Mouse (Mus musculus) lung, embryonic 14.5 days (tissue): ENCODE data around the gene Fabp7. TPM values are rescaled to one million over a fixed set of nuclear protein-coding genes. Genes with fewer than 3 reads are reported as not detected.

Experiments
- ATAC-seq: fragments of 200-750 bp; cut with Nextera tagmentation; 2 replicates; pipeline ENCODE4 v1.8.0; 2017; ENCODE audit warnings: mild to moderate bottlenecking, moderate TSS enrichment, moderate library complexity; ENCODE audit not compliant: insufficient read depth
- DNase-seq: peaks from one replicate; pipeline ENCODE4 v3.0.0-alpha.2; 2015
- H3K27ac ChIP-seq: fragments of 300-500 bp; sonication (generic); 2 replicates; pipeline ENCODE4 v1.5.1; 2014; ENCODE audit warnings: low read depth, mild to moderate bottlenecking, moderate library complexity
- H3K27me3 ChIP-seq: fragments of 300-500 bp; sonication (generic); 2 replicates; pipeline ENCODE4 v1.6.1; 2014; ENCODE audit warnings: low read length, control low read depth; ENCODE audit not compliant: insufficient read depth
- H3K36me3 ChIP-seq: fragments of 300-500 bp; sonication (generic); 2 replicates; pipeline ENCODE4 v1.6.1; 2014; ENCODE audit warnings: control low read depth; ENCODE audit not compliant: insufficient read depth
- H3K4me1 ChIP-seq: fragments of 300-500 bp; sonication (generic); 2 replicates; pipeline ENCODE4 v1.6.1; 2014; ENCODE audit warnings: antibody characterized with exemption, control low read depth; ENCODE audit not compliant: insufficient read depth
- H3K4me2 ChIP-seq: fragments of 300-500 bp; sonication (generic); 2 replicates; pipeline ENCODE4 v1.6.1; 2014; ENCODE audit warnings: mild to moderate bottlenecking
- H3K4me3 ChIP-seq: fragments of 300-500 bp; sonication (generic); 2 replicates; pipeline ENCODE4 v1.5.1; 2014; ENCODE audit warnings: low read depth, low read length
- H3K9ac ChIP-seq: fragments of 300-500 bp; sonication (generic); 2 replicates; pipeline ENCODE4 v1.6.1; 2014
- H3K9me3 ChIP-seq: fragments of 300-500 bp; sonication (generic); 2 replicates; pipeline ENCODE4 v1.6.1; 2016; ENCODE audit warnings: low read depth, low read length, control low read depth
- CTCF ChIP-seq: IDR thresholded peaks from 2 replicates; pipeline ENCODE4 v1.5.1; 2016; ENCODE audit warnings: antibody characterized with exemption, low read depth
- WGBS: fragments of 180-500 bp; shearing (Covaris S2); extraction: QIAGEN DNeasy Blood & Tissue Kit; methylation state at CpG from one replicate; pipeline ENCODE4 v1.1.7; 2014; 5-methylcytosine and 5-hydroxymethylcytosine counted together
- polyA plus RNA-seq: library from polyadenylated mRNA; unstranded; fragments of >200 nt; fragmentation: Nextera tagmentation; extraction: Ambion mirVana; gene quantifications from 2 replicates; pipeline ENCODE4 v1.2.1, GENCODE M21; 2014

Fabp7 gene
- polyA plus RNA-seq, 1 experiment from 2014 or later: 9.2 TPM

- H3K4me2 ChIP-seq: peak overlapping the region; percentile 95
- no peak overlapping the region for H3K27ac ChIP-seq
- 40% methylated on average over 4 of the region's 4 CpGs for WGBS
- peak; percentile 57 for DNase-seq
- 0 out of 2 replicates have a peak, but pooled peaks cover 6% of the 10 kb centered on the region for H3K4me1 ChIP-seq
- peak; percentile 48 for TF ChIP-seq CTCF
- H3K36me3 ChIP-seq: no peaks in the 10 kb centered on the region
- peak overlapping the region; percentile 61; the same call in 1 of the 2 replicates for H3K4me3 ChIP-seq
- H3K9ac ChIP-seq: no peak overlapping the region
- ATAC-seq: peak; percentile 37; the same call in 1 of the 2 replicates
- no peaks in the 10 kb centered on the region for H3K27me3 ChIP-seq
- H3K9me3 ChIP-seq: no peaks in the 10 kb centered on the region; the same call in 1 of the 2 replicates
Measured at GRCm38 (mm10) chr10:57796057-57796456, 11.4 kb downstream of the Fabp7 start.

- H3K27me3 ChIP-seq: no peaks in the 10 kb centered on the region
- no peaks in the 10 kb centered on the region for H3K9me3 ChIP-seq
- no peak overlapping the region for H3K4me3 ChIP-seq
- no peak for TF ChIP-seq CTCF
- no peaks in the 10 kb centered on the region for H3K36me3 ChIP-seq
- no peak overlapping the region for H3K27ac ChIP-seq
- H3K9ac ChIP-seq: no peak overlapping the region
- 0 out of 2 replicates have a peak, but pooled peaks cover 4% of the 10 kb centered on the region for H3K4me1 ChIP-seq
- ATAC-seq: no peak
- DNase-seq: no peak
- WGBS: 88% methylated on average over 1 of the region's 1 CpGs
- H3K4me2 ChIP-seq: no peak overlapping the region
Measured at GRCm38 (mm10) chr10:57799486-57799885, 14.8 kb downstream of the Fabp7 start.

DNA sequence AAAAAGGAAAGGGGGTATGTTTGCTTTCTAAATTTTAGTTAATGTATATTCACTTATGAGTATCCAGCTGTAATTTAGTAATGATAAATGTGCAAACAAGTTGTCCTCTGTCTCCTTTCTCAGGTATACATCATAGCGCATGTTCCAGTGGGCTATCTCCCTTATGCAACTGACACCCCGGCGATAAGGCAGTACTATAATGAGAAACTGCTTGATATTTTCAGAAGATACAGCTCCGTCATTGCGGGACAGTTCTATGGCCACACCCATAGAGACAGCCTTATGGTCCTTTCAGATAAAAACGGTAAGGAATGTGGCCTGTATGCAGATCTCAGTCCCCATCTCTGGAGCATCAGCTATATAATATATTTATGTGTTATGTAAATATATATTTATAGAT lies 23.1 kb downstream of the Fabp7 start:
- Histone ChIP-seq H3K9me3 (no peaks in the 10 kb centered on the region), H3K27me3 (no peaks in the 10 kb centered on the region), H3K36me3 (no peaks in the 10 kb centered on the region), H3K4me2 (no peak overlapping the region), H3K4me1 (no peaks in the 10 kb centered on the region), H3K9ac (no peak overlapping the region), H3K4me3 (no peak overlapping the region), H3K27ac (no peak overlapping the region)
- no peak for ATAC-seq
- TF ChIP-seq CTCF: no peak
- 89% methylated on average over 6 of the region's 6 CpGs for WGBS
- DNase-seq: no peak

DNA sequence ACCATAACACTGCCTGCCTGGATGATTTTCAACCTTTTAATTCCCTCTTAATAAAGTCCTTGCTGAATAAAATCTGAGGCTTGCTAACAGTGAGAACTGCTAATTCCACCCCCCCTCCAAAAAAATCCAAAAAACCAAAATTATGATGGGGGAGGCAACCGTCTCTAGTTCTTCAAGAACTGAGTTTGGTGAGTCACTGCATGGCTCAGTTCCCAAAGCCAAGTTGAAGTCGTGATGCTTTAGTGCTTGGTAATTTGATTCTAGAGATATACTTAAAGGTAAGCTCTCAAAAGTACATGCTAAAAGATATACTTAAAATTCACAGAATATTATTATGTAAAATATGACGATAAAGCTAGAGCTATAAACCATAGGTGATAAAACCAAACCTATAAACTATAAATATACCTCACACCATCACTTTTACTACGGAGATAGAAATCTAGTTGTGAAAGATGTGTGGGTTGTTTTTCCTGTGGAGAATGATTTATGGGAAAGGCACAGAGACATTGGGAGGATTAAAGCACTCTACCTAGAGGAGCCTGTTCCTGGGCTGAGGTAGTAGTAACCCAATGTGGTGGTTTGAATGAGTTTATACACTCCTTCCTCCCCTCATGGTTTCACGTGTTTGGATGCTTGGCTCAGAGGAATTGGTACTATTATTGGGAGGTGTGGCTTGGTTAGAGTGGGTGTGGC lies 27.6 kb downstream of the Fabp7 start:
- no peak overlapping the region for H3K4me2 ChIP-seq
- no peak overlapping the region for H3K4me3 ChIP-seq
- H3K4me1 ChIP-seq: no peaks in the 10 kb centered on the region
- no peaks in the 10 kb centered on the region for H3K9me3 ChIP-seq
- H3K27me3 ChIP-seq: no peaks in the 10 kb centered on the region
- no peak for TF ChIP-seq CTCF
- no peak overlapping the region for H3K27ac ChIP-seq
- ATAC-seq (no peak), DNase-seq (no peak)
- H3K9ac ChIP-seq: no peak overlapping the region
- H3K36me3 ChIP-seq: no peaks in the 10 kb centered on the region
- 75% methylated on average over 5 of the region's 5 CpGs for WGBS

DNA sequence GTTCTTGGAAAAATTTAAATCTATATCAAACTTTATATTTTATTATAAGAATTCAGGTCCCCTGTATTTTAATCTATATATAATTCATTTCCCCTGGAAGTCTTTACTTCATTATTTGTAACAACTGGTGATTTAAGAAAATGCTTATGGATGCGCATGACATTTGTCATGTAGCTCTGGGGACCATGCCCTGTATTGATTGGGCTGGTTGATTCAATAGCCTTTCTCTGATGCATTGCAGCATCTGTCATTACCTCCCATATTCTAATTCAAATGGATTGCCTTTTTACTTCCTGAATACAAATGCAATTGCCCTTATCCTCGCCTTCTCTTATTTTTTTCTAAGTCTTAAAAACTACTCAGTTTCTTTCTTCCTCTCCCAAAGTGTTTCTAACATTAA lies 29.6 kb downstream of the Fabp7 start:
- TF ChIP-seq CTCF: no peak
- H3K36me3 ChIP-seq: no peaks in the 10 kb centered on the region
- no peak overlapping the region for H3K4me2 ChIP-seq
- no peaks in the 10 kb centered on the region for H3K9me3 ChIP-seq
- no peak for DNase-seq
- H3K4me3 ChIP-seq: no peak overlapping the region
- H3K27me3 ChIP-seq: no peaks in the 10 kb centered on the region
- no peak overlapping the region for H3K9ac ChIP-seq
- no peak for ATAC-seq
- 81% methylated on average over 2 of the region's 2 CpGs for WGBS
- no peak overlapping the region for H3K27ac ChIP-seq
- no peaks in the 10 kb centered on the region for H3K4me1 ChIP-seq

DNA sequence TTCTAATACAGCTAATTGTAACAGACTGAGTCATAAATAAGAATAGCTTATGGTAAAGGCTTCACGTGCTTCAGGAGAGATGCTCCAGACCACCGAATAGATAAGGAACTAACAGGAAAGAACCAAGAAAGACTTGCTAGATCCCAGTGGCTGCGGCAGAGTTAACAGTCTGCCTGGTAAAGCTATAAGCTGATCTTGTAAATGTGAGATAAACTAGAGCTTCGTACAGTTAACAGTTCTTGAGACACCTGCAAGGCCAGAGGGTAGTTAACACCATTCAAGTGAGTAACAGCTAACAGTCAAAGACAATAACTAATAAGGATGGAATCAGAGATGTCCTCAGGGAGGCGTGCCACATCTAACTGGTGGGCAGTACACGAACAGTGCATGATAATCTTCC lies 31.2 kb downstream of the Fabp7 start:
- 73% methylated on average over 6 of the region's 6 CpGs for WGBS

GRCm38 (mm10) chr10:57819209-57819608 lies 34.5 kb downstream of the Fabp7 start:
- Histone ChIP-seq H3K4me2 (no peak overlapping the region), H3K36me3 (no peaks in the 10 kb centered on the region), H3K27me3 (no peaks in the 10 kb centered on the region), H3K4me3 (no peak overlapping the region), H3K27ac (no peak overlapping the region), H3K4me1 (no peaks in the 10 kb centered on the region), H3K9ac (no peak overlapping the region), H3K9me3 (no peaks in the 10 kb centered on the region)
- no peak for DNase-seq
- WGBS: 84% methylated on average over 2 of the region's 2 CpGs
- ATAC-seq: no peak
- no peak for TF ChIP-seq CTCF

More for the DNA sequence above, 31.2 kb downstream of the Fabp7 start:
- no peak overlapping the region for H3K27ac ChIP-seq
- no peak overlapping the region for H3K9ac ChIP-seq
- H3K27me3 ChIP-seq: no peaks in the 10 kb centered on the region
- H3K36me3 ChIP-seq: no peaks in the 10 kb centered on the region
- no peak for TF ChIP-seq CTCF
- no peaks in the 10 kb centered on the region for H3K4me1 ChIP-seq
- DNase-seq (no peak), ATAC-seq (no peak)
- no peak overlapping the region for H3K4me2 ChIP-seq
- H3K4me3 ChIP-seq: no peak overlapping the region
- no peaks in the 10 kb centered on the region for H3K9me3 ChIP-seq

DNA sequence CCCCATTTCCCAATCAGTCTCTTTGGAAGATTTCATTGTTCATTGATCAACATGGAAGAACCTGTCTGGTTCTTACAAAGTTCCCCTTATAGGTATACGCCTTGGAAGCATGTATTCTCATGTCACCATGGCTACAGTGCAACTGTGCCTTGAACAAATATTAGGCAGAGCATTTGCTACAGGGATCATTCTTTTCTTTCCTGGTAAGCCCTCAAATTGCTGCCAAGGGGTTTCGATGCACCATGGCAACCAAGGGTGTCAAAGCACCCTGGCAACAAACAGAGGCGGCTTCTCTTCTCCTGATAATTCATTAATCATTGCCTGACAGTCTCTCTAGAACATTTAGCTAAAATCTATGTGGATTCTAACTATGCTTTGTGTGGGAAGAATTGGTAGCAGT lies 37.8 kb downstream of the Fabp7 start:
- Histone ChIP-seq H3K9ac (no peak overlapping the region), H3K27me3 (no peaks in the 10 kb centered on the region), H3K4me1 (no peaks in the 10 kb centered on the region), H3K4me3 (no peak overlapping the region), H3K27ac (no peak overlapping the region), H3K36me3 (no peaks in the 10 kb centered on the region), H3K9me3 (no peaks in the 10 kb centered on the region), H3K4me2 (no peak overlapping the region)
- DNase-seq (peak; percentile 12), ATAC-seq (no peak)
- WGBS: 38% methylated on average over 3 of the region's 3 CpGs
- TF ChIP-seq CTCF: no peak
